13 mouse cellular contexts compared by ENCODE assay signal in the genomic region with DNA sequence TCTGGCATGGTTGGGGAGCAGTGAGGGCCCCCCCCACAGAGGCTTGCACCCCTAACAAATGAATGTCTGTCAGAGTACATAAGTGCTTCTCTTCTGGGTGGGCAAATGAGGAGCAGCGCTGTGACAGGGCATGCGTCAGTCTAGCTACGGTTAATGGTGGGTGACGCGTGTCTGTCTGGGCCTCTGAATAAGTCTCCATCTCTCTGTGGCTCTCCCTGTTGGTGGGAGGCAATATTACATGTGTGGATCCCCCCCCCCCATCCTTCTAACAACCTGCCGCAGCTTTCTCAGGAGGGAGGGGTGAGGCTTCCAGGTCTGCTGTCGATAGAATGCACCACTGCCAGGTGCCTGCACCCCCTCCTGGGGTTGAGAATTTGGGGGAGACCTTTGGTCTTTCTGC. TPM values are rescaled to one million over a fixed set of nuclear protein-coding genes. Genes with fewer than 3 reads are reported as not detected.
DNase-seq lines count a peak whose midpoint lies in the region; ATAC-seq and TF ChIP-seq lines count a peak whose summit lies in the region.
"Had no signal": no experiment of that assay in that cellular context is flagged by ENCODE, and none has a peak within 500 bp of the region (broad histone marks: within the 10 kb centered on the region; RNA-seq: fewer than 3 reads in every experiment).

No protein-coding gene starts in this region.

- DNase-seq in kidney, postnatal 0 days (ENCODE audit: low spot score): peak; percentile 29
- DNase-seq in kidney, adult 2 months: no peak
- no peak for DNase-seq in midbrain, postnatal 0 days (ENCODE audit: low spot score)
- DNase-seq in adrenal gland, adult 8-10 months: no peak
- no peak for DNase-seq in B cell, adult 2 months
- DNase-seq: cerebellum, adult 8-10 months; kidney, postnatal 14 days; lung, postnatal 10 days; right cerebral cortex, postnatal 25 days had no signal

- H3K27me3 ChIP-seq in kidney, postnatal 0 days (ENCODE audit: insufficient read depth, low read length): peaks cover 41% of the 10 kb centered on the region
- H3K27me3 ChIP-seq in kidney, adult 2 months (replicated peaks; ENCODE audit: control insufficient read depth, insufficient read depth, low read length): no peaks in the 10 kb centered on the region
- H3K27me3 ChIP-seq in hindbrain, embryonic 12.5 days: peaks cover 41% of the 10 kb centered on the region
- no peaks in the 10 kb centered on the region for H3K27me3 ChIP-seq in midbrain, postnatal 0 days (ENCODE audit: insufficient read depth, low read length)

- H3K9me3 ChIP-seq in kidney, postnatal 0 days (replicated peaks; ENCODE audit: low read length): no peaks in the 10 kb centered on the region
- no peaks in the 10 kb centered on the region for H3K9me3 ChIP-seq in hindbrain, embryonic 12.5 days (replicated peaks)
- H3K9me3 ChIP-seq in midbrain, postnatal 0 days (ENCODE audit: low read length): no peaks in the 10 kb centered on the region
- H3K9me3 ChIP-seq: limb, embryonic 10.5 days had no signal

- H3K4me2 ChIP-seq in kidney, postnatal 0 days (ENCODE audit: low read length): no peak overlapping the region
- peak overlapping the region; percentile 98 for H3K4me2 ChIP-seq in hindbrain, embryonic 12.5 days (replicated peaks)
- peak overlapping the region; percentile 94 for H3K4me2 ChIP-seq in midbrain, postnatal 0 days (ENCODE audit: low read depth, low read length, poor library complexity, severe bottlenecking)

- H3K27ac ChIP-seq in kidney, postnatal 0 days: no peak overlapping the region
- H3K27ac ChIP-seq in kidney, adult 2 months (ENCODE audit: insufficient read depth, low read depth, low read length): no peak overlapping the region
- H3K27ac ChIP-seq in cortical plate, adult 2 months (ENCODE audit: insufficient read depth, low read length): no peak overlapping the region
- no peak overlapping the region for H3K27ac ChIP-seq in hindbrain, embryonic 12.5 days
- peak overlapping the region; percentile 32; the same call in 1 of the 2 replicates for H3K27ac ChIP-seq in midbrain, postnatal 0 days (ENCODE audit: low read depth, low read length)
- H3K27ac ChIP-seq: limb, embryonic 10.5 days; liver, embryonic 14.5 days had no signal

- 48% methylated on average over 7 of the region's 7 CpGs for WGBS in kidney, postnatal 0 days
- WGBS in kidney, adult 2 months: 41% methylated on average over 7 of the region's 7 CpGs
- WGBS in hindbrain, embryonic 12.5 days: 80% methylated on average over 7 of the region's 7 CpGs
- 72% methylated on average over 7 of the region's 7 CpGs for WGBS in midbrain, postnatal 0 days

- H3K4me3 ChIP-seq in kidney, postnatal 0 days (replicated peaks; ENCODE audit: low read depth, low read length): no peak overlapping the region
- H3K4me3 ChIP-seq in kidney, adult 2 months (ENCODE audit: insufficient read depth, low read depth, low read length): no peak overlapping the region
- no peak overlapping the region for H3K4me3 ChIP-seq in cortical plate, adult 2 months (ENCODE audit: insufficient read depth, low read length)
- 0 out of 2 replicates have a peak overlapping the region, but pooled peaks have one; percentile 88 for H3K4me3 ChIP-seq in hindbrain, embryonic 12.5 days
- H3K4me3 ChIP-seq in midbrain, postnatal 0 days (ENCODE audit: low read depth, low read length): peak overlapping the region; percentile 67
- H3K4me3 ChIP-seq: limb, embryonic 10.5 days had no signal

- no peaks in the 10 kb centered on the region for H3K36me3 ChIP-seq in kidney, postnatal 0 days (ENCODE audit: insufficient read depth, low read length)
- H3K36me3 ChIP-seq in kidney, adult 2 months (ENCODE audit: control insufficient read depth, insufficient read depth, low read length): no peaks in the 10 kb centered on the region
- no peaks in the 10 kb centered on the region for H3K36me3 ChIP-seq in hindbrain, embryonic 12.5 days
- no peaks in the 10 kb centered on the region for H3K36me3 ChIP-seq in midbrain, postnatal 0 days (ENCODE audit: insufficient read depth, low read length)
- H3K36me3 ChIP-seq: limb, embryonic 10.5 days had no signal

- peaks cover 6% of the 10 kb centered on the region; the same call in 1 of the 2 replicates for H3K4me1 ChIP-seq in kidney, postnatal 0 days (replicated peaks; ENCODE audit: insufficient read depth, low read length)
- no peaks in the 10 kb centered on the region for H3K4me1 ChIP-seq in kidney, adult 2 months (ENCODE audit: control insufficient read depth, insufficient read depth, low read length)
- peaks cover 2% of the 10 kb centered on the region; the same call in 1 of the 2 replicates for H3K4me1 ChIP-seq in cortical plate, adult 2 months (ENCODE audit: control insufficient read depth, insufficient read depth, low read length)
- peaks cover 49% of the 10 kb centered on the region for H3K4me1 ChIP-seq in hindbrain, embryonic 12.5 days
- H3K4me1 ChIP-seq in midbrain, postnatal 0 days (ENCODE audit: insufficient read depth, low read length): peaks cover 23% of the 10 kb centered on the region

- TF ChIP-seq POLR2A in kidney, adult 2 months (IDR thresholded peaks at IDR 0.05; ENCODE audit: low read depth, low read length): no peak
- no peak for TF ChIP-seq POLR2A in cortical plate, adult 2 months (IDR thresholded peaks at IDR 0.05; ENCODE audit: extremely low read depth, insufficient read depth, low read length)

- no peak for ATAC-seq in kidney, postnatal 0 days (replicated peaks; ENCODE audit: low FRiP score, low read depth)
- ATAC-seq in hindbrain, embryonic 12.5 days (ENCODE audit: low FRiP score): no peak
- no peak for ATAC-seq in midbrain, postnatal 0 days (ENCODE audit: low FRiP score)

- TF ChIP-seq CTCF in kidney, postnatal 0 days (IDR thresholded peaks at IDR 0.05; ENCODE audit: low read depth): no peak
- TF ChIP-seq CTCF in kidney, adult 2 months (conservative IDR thresholded peaks at IDR 0.05; ENCODE audit: insufficient read depth, insufficient read length, low read depth, low read length): no peak
- TF ChIP-seq CTCF in cortical plate, adult 2 months (IDR thresholded peaks at IDR 0.05; ENCODE audit: extremely low read depth, insufficient read depth, low read length): 0 out of 2 replicates have a peak, but pooled peaks have one; percentile 6
- peak; percentile 54 for TF ChIP-seq CTCF in midbrain, postnatal 0 days (IDR thresholded peaks at IDR 0.05)

- no peak overlapping the region for H3K9ac ChIP-seq in kidney, postnatal 0 days (ENCODE audit: low read depth, low read length)
- H3K9ac ChIP-seq in hindbrain, embryonic 12.5 days: no peak overlapping the region
- peak overlapping the region; percentile 40; the same call in 1 of the 2 replicates for H3K9ac ChIP-seq in midbrain, postnatal 0 days (replicated peaks; ENCODE audit: low read length, poor library complexity, severe bottlenecking)
- H3K9ac ChIP-seq: liver, embryonic 14.5 days had no signal

RNA-seq across cellular contexts. Expression of a gene that starts 3.7 kb away (rescaled TPM):
- polyA plus RNA-seq in kidney, postnatal 0 days (2015; fragmentation: Nextera tagmentation; extraction: Ambion mirVana): 0.64 TPM in 2 replicates
- polyA plus RNA-seq in kidney, adult 2 months (2012; rRNA removed): 0.48 and 0.62 TPM in 2 replicates
- polyA plus RNA-seq in cortical plate, adult 2 months (2012; rRNA removed): 29.2 and 32.9 TPM in 2 replicates
- polyA plus RNA-seq in hindbrain, embryonic 12.5 days (2016; fragmentation: Nextera tagmentation; extraction: Ambion mirVana): 4.6 and 4.7 TPM in 2 replicates
- 138 and 191 TPM in 2 replicates for total RNA-seq in midbrain, postnatal 0 days (2014; rRNA removed)
- 8.4 and 9.0 TPM in 2 replicates for polyA plus RNA-seq in midbrain, postnatal 0 days (2015; fragmentation: Nextera tagmentation; extraction: Ambion mirVana)
- total RNA-seq in adrenal gland, adult 8-10 months (2022): 10 to 100 TPM in 2 of 4 experiments, 1 to 10 TPM in 2; 9.1 to 17.3 (median 11.7) TPM

Comparison
In these comparisons a context has a peak if more than half of its experiments do, and no peak if none do; other contexts are left out.
1. H3K4me3 ChIP-seq: peak in hindbrain, embryonic 12.5 days (single experiment) and midbrain, postnatal 0 days (single experiment); none in kidney, postnatal 0 days (single experiment), kidney, adult 2 months (single experiment) and cortical plate, adult 2 months (single experiment).
2. CTCF ChIP-seq: peak in cortical plate, adult 2 months (single experiment) and midbrain, postnatal 0 days (single experiment); none in kidney, postnatal 0 days (single experiment) and kidney, adult 2 months (single experiment).